Mouse (Mus musculus): ENCODE measurements around the gene Nucb1. TPM values are rescaled to one million over a fixed set of nuclear protein-coding genes. Genes with fewer than 3 reads are reported as not detected.

Nucb1 gene
- 90.4 and 109 TPM in 2 replicates for polyA plus RNA-seq (2014; fragmentation: Nextera tagmentation; extraction: Ambion mirVana)

GRCm38 (mm10) chr7:45509912-45510787, at the start of gene Nucb1:
Nucb1 (minus strand) TSS chr7:45510406.
- Histone ChIP-seq H3K4me1 (replicated peaks; ENCODE audit: control insufficient read depth, insufficient read depth, low read length) (peaks cover 7% of the 10 kb centered on the region; the same call in 1 of the 2 replicates), H3K36me3 (ENCODE audit: control insufficient read depth, insufficient read depth, low read length) (no peaks in the 10 kb centered on the region; the same call in 1 of the 2 replicates), H3K27ac (ENCODE audit: low read depth, low read length) (peak within 1 kb of the TSS; percentile 86), H3K9ac (ENCODE audit: low read length) (peak within 1 kb of the TSS; percentile 73), H3K4me3 (ENCODE audit: low read depth, low read length) (peak within 1 kb of the TSS; percentile 61), H3K4me2 (ENCODE audit: low read depth, low read length, severe bottlenecking) (peak within 1 kb of the TSS; percentile 72), H3K27me3 (ENCODE audit: control insufficient read depth, insufficient read depth, low read length) (no peaks in the 10 kb centered on the region), H3K9me3 (ENCODE audit: control insufficient read depth, low read length) (no peaks in the 10 kb centered on the region)
- WGBS = under 1% methylated on average over 44 of the region's 44 CpGs
- peak; percentile 89 for ATAC-seq (replicated peaks; ENCODE audit: low FRiP score)
- peak; percentile 93 for DNase-seq (ENCODE audit: low spot score)

GRCm38 (mm10) chr7:45558907-45559306, 48.7 kb upstream of the Nucb1 start:
- Histone ChIP-seq H3K27ac (ENCODE audit: low read depth, low read length) (no peak overlapping the region), H3K4me1 (replicated peaks; ENCODE audit: control insufficient read depth, insufficient read depth, low read length) (no peaks in the 10 kb centered on the region), H3K4me2 (ENCODE audit: low read depth, low read length, severe bottlenecking) (no peak overlapping the region), H3K9me3 (ENCODE audit: control insufficient read depth, low read length) (no peaks in the 10 kb centered on the region), H3K36me3 (ENCODE audit: control insufficient read depth, insufficient read depth, low read length) (no peaks in the 10 kb centered on the region), H3K4me3 (ENCODE audit: low read depth, low read length) (no peak overlapping the region), H3K27me3 (ENCODE audit: control insufficient read depth, insufficient read depth, low read length) (no peaks in the 10 kb centered on the region), H3K9ac (ENCODE audit: low read length) (no peak overlapping the region)
- WGBS = 71% methylated on average over 6 of the region's 6 CpGs
- DNase-seq (ENCODE audit: low spot score) (peak; percentile 20), ATAC-seq (replicated peaks; ENCODE audit: low FRiP score) (no peak)

- H3K27ac ChIP-seq (ENCODE audit: low read depth, low read length) = no peak overlapping the region
- H3K4me1 ChIP-seq (replicated peaks; ENCODE audit: control insufficient read depth, insufficient read depth, low read length) = no peaks in the 10 kb centered on the region
- DNase-seq (ENCODE audit: low spot score) = peak; percentile 88
- no peak overlapping the region for H3K4me3 ChIP-seq (ENCODE audit: low read depth, low read length)
- H3K9me3 ChIP-seq (ENCODE audit: control insufficient read depth, low read length) = no peaks in the 10 kb centered on the region
- H3K9ac ChIP-seq (ENCODE audit: low read length) = no peak overlapping the region
- WGBS = 20% methylated on average over 8 of the region's 8 CpGs
- H3K4me2 ChIP-seq (ENCODE audit: low read depth, low read length, severe bottlenecking) = no peak overlapping the region
- H3K36me3 ChIP-seq (ENCODE audit: control insufficient read depth, insufficient read depth, low read length) = no peaks in the 10 kb centered on the region
- no peaks in the 10 kb centered on the region for H3K27me3 ChIP-seq (ENCODE audit: control insufficient read depth, insufficient read depth, low read length)
- no peak for ATAC-seq (replicated peaks; ENCODE audit: low FRiP score)
Measured at GRCm38 (mm10) chr7:45555787-45556186, 45.6 kb upstream of the Nucb1 start.

GRCm38 (mm10) chr7:45554744-45555143, 44.5 kb upstream of the Nucb1 start, which contains the start of gene Hsd17b14:
Hsd17b14 (plus strand) TSS chr7:45554893.
- H3K9me3 ChIP-seq (ENCODE audit: control insufficient read depth, low read length) = no peaks in the 10 kb centered on the region
- H3K27me3 ChIP-seq (ENCODE audit: control insufficient read depth, insufficient read depth, low read length) = no peaks in the 10 kb centered on the region
- H3K4me2 ChIP-seq (ENCODE audit: low read depth, low read length, severe bottlenecking) = no peak within 1 kb of the TSS
- ATAC-seq (replicated peaks; ENCODE audit: low FRiP score) (no peak), DNase-seq (ENCODE audit: low spot score) (no peak)
- no peak within 1 kb of the TSS for H3K9ac ChIP-seq (ENCODE audit: low read length)
- no peaks in the 10 kb centered on the region for H3K36me3 ChIP-seq (ENCODE audit: control insufficient read depth, insufficient read depth, low read length)
- H3K4me1 ChIP-seq (replicated peaks; ENCODE audit: control insufficient read depth, insufficient read depth, low read length) = no peaks in the 10 kb centered on the region
- H3K4me3 ChIP-seq (ENCODE audit: low read depth, low read length) = no peak within 1 kb of the TSS
- no peak within 1 kb of the TSS for H3K27ac ChIP-seq (ENCODE audit: low read depth, low read length)
- WGBS = 41% methylated on average over 8 of the region's 8 CpGs

GRCm38 (mm10) chr7:45553990-45554389, 43.8 kb upstream of the Nucb1 start:
- no peak for DNase-seq (ENCODE audit: low spot score)
- no peak overlapping the region for H3K4me3 ChIP-seq (ENCODE audit: low read depth, low read length)
- H3K27ac ChIP-seq (ENCODE audit: low read depth, low read length) = no peak overlapping the region
- H3K36me3 ChIP-seq (ENCODE audit: control insufficient read depth, insufficient read depth, low read length) = no peaks in the 10 kb centered on the region
- no peaks in the 10 kb centered on the region for H3K27me3 ChIP-seq (ENCODE audit: control insufficient read depth, insufficient read depth, low read length)
- H3K4me2 ChIP-seq (ENCODE audit: low read depth, low read length, severe bottlenecking) = no peak overlapping the region
- H3K9ac ChIP-seq (ENCODE audit: low read length) = no peak overlapping the region
- whole genome bisulfite sequencing = 94% methylated on average over 2 of the region's 2 CpGs
- H3K9me3 ChIP-seq (ENCODE audit: control insufficient read depth, low read length) = no peaks in the 10 kb centered on the region
- no peak for ATAC-seq (replicated peaks; ENCODE audit: low FRiP score)
- H3K4me1 ChIP-seq (replicated peaks; ENCODE audit: control insufficient read depth, insufficient read depth, low read length) = no peaks in the 10 kb centered on the region

- ATAC-seq (replicated peaks; ENCODE audit: low FRiP score) (no peak), DNase-seq (ENCODE audit: low spot score) (no peak)
- 61% methylated on average over 8 of the region's 8 CpGs for WGBS
- H3K9me3 ChIP-seq (ENCODE audit: control insufficient read depth, low read length) = no peaks in the 10 kb centered on the region
- H3K4me3 ChIP-seq (ENCODE audit: low read depth, low read length) = no peak overlapping the region
- H3K36me3 ChIP-seq (ENCODE audit: control insufficient read depth, insufficient read depth, low read length) = no peaks in the 10 kb centered on the region
- H3K9ac ChIP-seq (ENCODE audit: low read length) = no peak overlapping the region
- H3K27me3 ChIP-seq (ENCODE audit: control insufficient read depth, insufficient read depth, low read length) = no peaks in the 10 kb centered on the region
- no peak overlapping the region for H3K27ac ChIP-seq (ENCODE audit: low read depth, low read length)
- H3K4me2 ChIP-seq (ENCODE audit: low read depth, low read length, severe bottlenecking) = no peak overlapping the region
- no peaks in the 10 kb centered on the region for H3K4me1 ChIP-seq (replicated peaks; ENCODE audit: control insufficient read depth, insufficient read depth, low read length)
Measured at GRCm38 (mm10) chr7:45553519-45553918, 43.3 kb upstream of the Nucb1 start.

GRCm38 (mm10) chr7:45551512-45551883, 41.3 kb upstream of the Nucb1 start:
- no peak for DNase-seq (ENCODE audit: low spot score)
- H3K36me3 ChIP-seq (ENCODE audit: control insufficient read depth, insufficient read depth, low read length) = no peaks in the 10 kb centered on the region
- no peak overlapping the region for H3K27ac ChIP-seq (ENCODE audit: low read depth, low read length)
- 83% methylated on average over 8 of the region's 8 CpGs for WGBS
- no peak overlapping the region for H3K4me3 ChIP-seq (ENCODE audit: low read depth, low read length)
- no peak overlapping the region for H3K4me2 ChIP-seq (ENCODE audit: low read depth, low read length, severe bottlenecking)
- no peak for ATAC-seq (replicated peaks; ENCODE audit: low FRiP score)
- no peak overlapping the region for H3K9ac ChIP-seq (ENCODE audit: low read length)
- H3K4me1 ChIP-seq (replicated peaks; ENCODE audit: control insufficient read depth, insufficient read depth, low read length) = no peaks in the 10 kb centered on the region
- H3K9me3 ChIP-seq (ENCODE audit: control insufficient read depth, low read length) = no peaks in the 10 kb centered on the region
- H3K27me3 ChIP-seq (ENCODE audit: control insufficient read depth, insufficient read depth, low read length) = no peaks in the 10 kb centered on the region

GRCm38 (mm10) chr7:45550821-45551511, 40.8 kb upstream of the Nucb1 start:
- ATAC-seq (replicated peaks; ENCODE audit: low FRiP score) (no peak), DNase-seq (ENCODE audit: low spot score) (no peak)
- no peak overlapping the region for H3K27ac ChIP-seq (ENCODE audit: low read depth, low read length)
- no peaks in the 10 kb centered on the region for H3K9me3 ChIP-seq (ENCODE audit: control insufficient read depth, low read length)
- H3K4me2 ChIP-seq (ENCODE audit: low read depth, low read length, severe bottlenecking) = no peak overlapping the region
- H3K4me1 ChIP-seq (replicated peaks; ENCODE audit: control insufficient read depth, insufficient read depth, low read length) = no peaks in the 10 kb centered on the region
- H3K27me3 ChIP-seq (ENCODE audit: control insufficient read depth, insufficient read depth, low read length) = no peaks in the 10 kb centered on the region
- 82% methylated on average over 11 of the region's 11 CpGs for WGBS
- no peak overlapping the region for H3K9ac ChIP-seq (ENCODE audit: low read length)
- no peak overlapping the region for H3K4me3 ChIP-seq (ENCODE audit: low read depth, low read length)
- H3K36me3 ChIP-seq (ENCODE audit: control insufficient read depth, insufficient read depth, low read length) = no peaks in the 10 kb centered on the region
